9 mouse cellular contexts compared by ENCODE assay signal in genomic region chr14:66494518-66494923, GRCm38 (mm10).
A peak's percentile ranks its signal among the peaks of the same experiment; 100 is the strongest.
DNase-seq lines count a peak whose midpoint lies in the region; ATAC-seq and TF ChIP-seq lines count a peak whose summit lies in the region.
"Had no signal": no experiment of that assay in that cellular context is flagged by ENCODE, and none has a peak within 500 bp of the region (broad histone marks: within the 10 kb centered on the region; RNA-seq: fewer than 3 reads in every experiment).

No protein-coding gene starts in this region.

- WGBS in kidney, postnatal 0 days, result 10% methylated on average over 5 of the region's 5 CpGs

- peak overlapping the region; percentile 10; the same call in 1 of the 2 replicates for H3K4me2 ChIP-seq in kidney, postnatal 0 days (ENCODE audit: low read length)
- H3K4me2 ChIP-seq: heart, embryonic 13.5 days had no signal

- no peaks in the 10 kb centered on the region for H3K9me3 ChIP-seq in kidney, postnatal 0 days (replicated peaks; ENCODE audit: low read length)
- H3K9me3 ChIP-seq: heart, embryonic 13.5 days had no signal

- no peaks in the 10 kb centered on the region for H3K36me3 ChIP-seq in kidney, postnatal 0 days (ENCODE audit: insufficient read depth, low read length)
- H3K36me3 ChIP-seq: heart, embryonic 13.5 days had no signal

- DNase-seq in kidney, postnatal 0 days (ENCODE audit: low spot score), result peak; percentile 79
- DNase-seq in kidney, postnatal 25 days, result no peak
- DNase-seq in cerebellum, postnatal 4 days (ENCODE audit: low spot score in 2 of 2), result peak; percentile 57 to 79
- DNase-seq in gastrocnemius, adult 2 months, result peak; percentile 64
- DNase-seq in layer of hippocampus, adult 18-20 months (ENCODE audit: low spot score in 2 of 2), result peak; percentile 89 to 95
- DNase-seq in lung, postnatal 14 days, result peak; percentile 54
- peak; percentile 70 for DNase-seq in right cerebral cortex, postnatal 14 days
- no peak for DNase-seq in natural killer cell, adult 2 months (ENCODE audit: low spot score in 2 of 2)

- no peak for TF ChIP-seq CTCF in kidney, postnatal 0 days (IDR thresholded peaks at IDR 0.05; ENCODE audit: low read depth)
- TF ChIP-seq CTCF in gastrocnemius, adult 2 months (IDR thresholded peaks at IDR 0.05), result no peak

- 0 out of 2 replicates have a peak, but pooled peaks cover 4% of the 10 kb centered on the region for H3K4me1 ChIP-seq in kidney, postnatal 0 days (replicated peaks; ENCODE audit: insufficient read depth, low read length)

- peak; percentile 87 for ATAC-seq in kidney, postnatal 0 days (replicated peaks; ENCODE audit: low FRiP score, low read depth)

- intact Hi-C loops in gastrocnemius, adult 2 months (cut with DNase I), result no loop called here

- H3K27me3 ChIP-seq in kidney, postnatal 0 days (ENCODE audit: insufficient read depth, low read length), result no peaks in the 10 kb centered on the region

- no peak overlapping the region for H3K4me3 ChIP-seq in kidney, postnatal 0 days (replicated peaks; ENCODE audit: low read depth, low read length)
- H3K4me3 ChIP-seq in gastrocnemius, adult 2 months, result no peak overlapping the region
- H3K4me3 ChIP-seq: heart, embryonic 13.5 days had no signal

- H3K27ac ChIP-seq in kidney, postnatal 0 days, result peak overlapping the region; percentile 47
- H3K27ac ChIP-seq in gastrocnemius, adult 2 months, result no peak overlapping the region
- H3K27ac ChIP-seq: heart, embryonic 13.5 days had no signal

- H3K9ac ChIP-seq in kidney, postnatal 0 days (ENCODE audit: low read depth, low read length), result no peak overlapping the region
- H3K9ac ChIP-seq: heart, embryonic 13.5 days had no signal

Comparison
In these comparisons a context has a peak if more than half of its experiments do, and no peak if none do; other contexts are left out.
1. DNase-seq: peak in kidney, postnatal 0 days (single experiment), cerebellum, postnatal 4 days (2 of 2), gastrocnemius, adult 2 months (single experiment), layer of hippocampus, adult 18-20 months (2 of 2), lung, postnatal 14 days (single experiment) and right cerebral cortex, postnatal 14 days (single experiment); none in kidney, postnatal 25 days (0 of 2) and natural killer cell, adult 2 months (0 of 2).